Mouse (Mus musculus) lung, postnatal 10 days (tissue): ENCODE measurements at regions not wholly inside any gene's neighbourhood (a gene's known extent, or its start where the extent isn't known, plus 50 kb on each side); places are given as distances from the start of the nearest gene placed in this dataset.

Experiments used
- DNase-seq: peaks from one replicate; pipeline ENCODE4 v3.0.0; 2021

DNA sequence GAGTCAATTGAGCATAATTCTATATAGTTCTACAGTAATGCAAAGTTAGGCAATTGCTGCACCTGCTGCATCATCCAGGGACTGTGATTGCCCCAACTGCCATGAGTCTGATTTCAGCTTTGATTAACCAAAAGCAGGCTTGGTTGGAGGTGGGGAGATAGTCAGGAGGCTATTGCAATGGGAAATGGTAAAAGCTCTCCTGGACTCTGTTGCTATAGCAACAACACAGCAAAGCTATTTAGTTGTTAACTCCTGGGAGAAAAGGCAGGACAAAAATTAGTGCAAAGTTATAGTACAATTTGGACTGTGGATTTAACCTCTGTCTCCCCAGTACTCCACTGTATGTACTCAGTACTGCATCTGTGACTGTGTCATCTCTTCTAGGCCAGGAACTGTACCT lies 51.7 kb upstream of the Rasgrf1 start:
- no peak for DNase-seq

DNA sequence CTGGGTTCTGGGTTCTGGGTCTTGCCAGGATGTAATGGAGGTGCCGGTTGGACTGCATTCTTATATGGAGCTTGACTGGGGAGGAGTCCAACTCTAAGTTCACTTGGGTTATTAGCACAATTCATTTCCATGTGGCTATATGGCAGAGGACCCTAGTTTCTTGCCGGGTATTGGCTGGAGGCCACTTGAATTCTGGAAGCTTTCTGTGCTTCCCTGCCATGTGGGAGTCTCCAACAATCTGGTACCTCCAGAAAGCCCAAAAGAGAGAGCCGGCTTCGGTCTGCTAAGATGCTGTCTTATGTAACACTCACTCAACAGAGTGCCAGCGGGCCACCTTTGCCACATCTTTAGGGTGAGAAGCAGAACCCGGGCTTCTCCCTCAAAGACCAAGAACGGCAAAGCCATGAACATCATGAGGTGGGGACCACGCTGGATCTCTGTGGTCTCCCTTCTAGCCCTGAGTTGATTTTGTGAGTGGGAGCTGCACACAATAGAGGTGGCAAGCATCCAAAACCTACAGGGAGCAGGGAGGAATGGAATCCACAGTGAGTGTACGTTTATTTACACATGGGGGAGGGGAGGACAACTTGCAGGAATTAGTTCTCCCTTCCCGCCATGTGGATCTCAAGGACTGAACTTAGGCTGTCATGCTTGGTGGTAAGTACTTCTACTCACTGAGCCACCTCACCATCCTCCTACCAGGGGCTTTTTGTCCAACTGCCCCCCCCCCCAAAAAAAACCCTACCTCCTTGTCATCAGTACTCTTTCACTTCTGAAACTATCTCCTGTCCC lies 59.0 kb upstream of the Rasgrf1 start:
- DNase-seq = no peak

DNA sequence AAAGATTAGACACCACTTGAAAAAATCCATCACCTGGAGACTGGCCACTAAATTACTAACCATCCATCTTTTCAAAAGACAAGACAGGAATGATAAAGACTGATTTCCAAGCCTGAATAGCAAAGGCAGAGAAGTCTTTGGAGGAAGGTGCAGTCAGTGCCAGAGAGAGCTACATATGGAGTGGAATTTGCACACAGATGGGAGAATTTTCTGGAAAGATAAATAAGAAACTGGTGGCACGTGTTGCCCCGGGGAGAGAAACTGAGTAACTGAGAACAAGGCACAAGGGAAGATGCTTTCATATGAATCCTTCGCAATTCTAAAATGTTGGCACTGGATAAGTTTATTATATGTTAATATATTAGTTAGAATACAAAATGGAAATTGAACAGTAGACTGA lies 59.8 kb upstream of the Rasgrf1 start:
- DNase-seq = no peak

DNA sequence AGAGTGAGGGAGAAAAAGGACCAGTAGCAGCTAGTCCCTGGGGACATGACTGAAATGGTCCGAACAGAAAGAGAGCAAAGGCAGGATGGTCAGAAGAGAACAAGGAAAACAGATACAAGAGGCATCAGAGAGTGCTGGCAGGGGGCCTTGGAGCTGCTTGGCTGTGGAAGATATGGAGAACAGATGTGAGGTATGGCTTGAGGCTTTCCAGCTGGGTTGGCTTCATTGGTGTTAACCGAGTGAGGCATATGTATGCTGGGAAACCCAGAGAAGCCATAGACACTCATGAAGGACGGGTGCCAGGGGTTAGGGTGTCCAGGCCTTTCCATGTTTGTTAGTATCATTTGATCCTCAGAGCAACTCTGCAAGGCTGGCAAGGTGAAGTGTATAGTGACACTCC lies 61.1 kb upstream of the Rasgrf1 start:
- DNase-seq = no peak

DNA sequence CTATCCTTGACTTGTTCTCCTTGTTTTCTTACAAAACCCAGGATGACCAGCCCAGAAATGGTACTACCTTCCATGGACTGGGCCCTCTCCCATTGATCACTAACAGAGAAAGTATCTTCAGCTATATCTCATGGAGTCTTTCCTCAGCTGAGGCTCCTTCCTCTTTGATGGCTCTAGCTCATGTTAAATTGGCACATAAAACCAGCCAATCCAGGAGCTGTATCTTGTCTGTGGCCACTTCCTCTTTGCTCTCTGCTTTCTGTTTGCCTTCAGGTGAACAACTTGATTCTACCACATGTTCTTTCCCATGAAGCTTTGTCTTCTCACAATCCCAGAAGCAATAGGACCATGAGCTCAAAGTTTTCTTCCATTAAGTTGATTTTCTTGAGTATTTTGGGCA lies 62.7 kb upstream of the Rasgrf1 start:
- DNase-seq = no peak

DNA sequence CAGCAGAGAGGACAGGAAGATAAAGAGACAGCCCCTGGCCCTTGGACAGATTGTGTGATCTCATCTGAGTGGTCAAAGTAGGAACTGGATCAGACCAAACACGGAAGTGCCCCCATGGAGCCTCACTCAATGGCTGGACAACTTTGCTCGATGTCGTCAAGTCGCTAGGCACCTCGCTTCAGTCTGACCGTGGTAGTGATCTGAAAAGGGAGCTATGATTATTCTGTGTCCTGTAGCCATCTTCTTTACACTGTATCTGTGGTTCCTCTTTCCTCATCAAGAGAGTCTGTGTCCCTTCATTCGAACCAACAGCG lies 67.0 kb upstream of the Rasgrf1 start:
- DNase-seq = no peak

DNA sequence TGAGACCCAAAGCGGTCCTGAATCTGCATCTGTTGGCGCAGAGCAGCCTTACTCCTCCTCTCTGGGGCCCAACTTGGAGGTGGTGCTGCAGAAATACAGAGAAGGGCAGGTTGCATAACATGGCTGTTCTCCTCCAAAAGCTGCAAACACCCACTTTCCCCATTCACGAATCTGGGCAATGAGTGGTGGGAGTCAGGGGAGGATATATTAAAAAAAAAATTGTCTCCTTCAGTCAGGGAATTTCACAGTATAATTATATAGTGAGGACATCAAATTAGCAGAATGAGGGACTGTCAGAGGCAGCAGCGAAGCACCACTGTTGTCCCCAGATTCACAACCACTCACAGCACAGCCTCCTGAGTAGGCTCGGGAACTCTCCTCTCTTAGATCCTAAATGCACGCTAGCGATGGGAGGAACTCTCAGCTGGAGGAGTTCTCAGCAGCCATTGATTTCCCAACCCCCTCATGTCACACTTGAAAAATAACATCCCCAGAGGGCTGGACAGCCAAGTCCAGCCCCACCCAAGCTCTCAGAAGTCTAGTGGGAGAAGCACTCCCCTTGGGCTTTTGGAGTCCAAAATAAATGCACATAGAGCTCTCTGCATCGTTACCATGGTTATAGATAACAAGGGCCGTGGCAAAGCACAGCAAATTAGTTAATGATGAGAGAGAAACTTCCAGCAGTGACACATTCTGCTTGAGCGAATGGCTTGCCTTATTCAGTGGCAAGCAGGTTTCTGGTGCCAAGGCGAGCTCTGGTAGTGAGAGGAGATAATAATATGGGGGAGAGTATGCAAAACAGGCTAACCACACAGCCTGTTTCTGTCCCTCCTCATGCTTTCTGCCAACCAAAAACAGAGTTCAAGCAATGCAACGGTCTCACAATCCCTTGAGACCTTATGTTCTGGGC lies 67.6 kb upstream of the Rasgrf1 start:
- DNase-seq = peak; percentile 9

DNA sequence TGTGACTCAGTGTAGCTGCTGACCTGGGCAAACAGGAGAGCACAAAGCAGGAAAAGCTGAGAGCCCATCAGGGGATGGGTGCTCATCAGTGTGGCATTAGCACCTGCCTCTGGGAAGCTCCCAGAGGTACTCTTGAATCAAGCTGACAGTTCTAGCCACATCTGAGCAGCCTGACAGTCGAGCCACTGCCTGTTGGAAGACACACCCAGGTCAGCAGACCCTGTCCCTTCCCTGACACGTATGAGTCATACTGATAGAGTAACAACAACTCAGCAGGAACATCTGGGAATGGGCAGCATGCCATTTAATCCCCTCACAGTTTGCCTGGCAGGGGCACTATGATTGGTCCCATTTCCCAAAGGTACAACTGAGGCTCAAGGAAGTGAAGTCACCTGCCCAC lies 68.3 kb upstream of the Rasgrf1 start:
- no peak for DNase-seq

DNA sequence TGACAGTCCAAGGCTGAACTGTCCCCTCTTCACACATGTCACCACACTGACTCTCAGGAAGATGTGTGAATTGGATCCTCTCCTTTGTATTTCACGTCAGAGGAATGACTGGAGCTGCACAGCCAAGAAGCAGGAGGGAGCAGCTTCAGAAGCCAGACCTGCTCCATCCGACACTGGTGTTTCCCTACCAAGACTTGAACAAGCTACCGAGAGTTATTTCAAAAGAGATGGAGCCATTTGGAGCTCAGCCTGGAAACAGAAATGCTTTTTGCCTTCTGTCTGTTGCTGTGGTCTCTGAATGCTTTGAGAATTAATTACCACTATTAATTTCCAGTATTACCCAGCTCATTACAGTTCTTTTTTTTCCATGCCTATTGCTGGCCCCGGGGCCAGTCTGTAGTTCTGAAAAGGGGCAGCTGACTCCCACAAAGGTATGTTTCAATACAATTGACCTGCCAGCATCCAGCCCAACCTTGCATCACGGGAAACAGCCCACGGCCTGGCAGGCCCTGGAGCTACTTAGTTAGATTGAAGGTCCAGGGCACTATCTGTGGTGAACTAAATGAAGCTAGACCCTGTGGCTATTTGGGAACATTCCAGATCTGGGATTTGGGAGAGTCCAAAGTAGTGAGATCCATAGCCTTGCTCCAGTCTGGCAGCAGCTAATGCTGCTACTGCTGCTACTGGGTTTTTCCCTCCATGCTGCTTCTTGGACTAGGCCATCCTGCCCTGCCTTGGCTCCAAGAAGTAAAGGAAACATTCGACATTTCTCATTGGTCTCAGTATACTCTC lies 73.1 kb upstream of the Rasgrf1 start:
- DNase-seq = no peak

DNA sequence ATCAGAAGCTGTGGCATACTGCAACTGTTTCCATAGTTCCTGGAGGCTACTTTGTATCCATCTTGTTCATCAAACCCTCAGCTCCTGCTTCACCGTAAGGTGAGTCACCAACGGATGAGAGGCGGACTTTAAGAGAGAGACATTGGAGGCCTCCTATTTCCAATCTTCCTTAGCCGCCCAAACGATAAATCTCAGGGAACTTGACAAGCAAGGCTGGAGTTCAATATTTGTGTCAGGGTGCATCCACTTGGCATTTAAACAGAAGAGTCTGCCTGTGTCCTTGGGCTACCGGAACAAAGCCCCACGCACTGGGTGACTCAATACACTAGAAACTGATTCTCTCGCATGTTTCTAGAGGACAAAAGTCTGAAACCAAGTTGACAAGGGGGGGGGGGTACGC lies 76.1 kb upstream of the Rasgrf1 start:
- DNase-seq = no peak

DNA sequence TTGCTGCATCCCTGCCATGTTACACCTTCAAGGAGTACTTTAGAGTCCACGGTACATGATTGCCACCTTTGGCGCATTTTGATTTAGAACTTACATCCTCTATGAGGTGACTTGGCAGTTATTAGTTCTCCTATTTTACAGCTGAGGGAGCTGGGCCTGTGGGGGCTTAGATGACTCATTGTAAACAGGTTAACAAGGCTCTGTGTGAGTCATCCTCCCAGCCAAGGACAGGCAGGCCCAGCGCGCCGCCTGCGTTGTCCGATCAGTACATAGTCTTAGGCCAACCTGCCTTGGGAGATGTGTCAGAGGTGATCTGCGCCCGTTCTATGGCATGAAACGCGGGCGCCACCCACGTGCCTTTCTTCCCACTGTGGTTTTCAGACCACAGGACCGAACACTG lies 77.9 kb upstream of the Rasgrf1 start:
- DNase-seq = no peak

DNA sequence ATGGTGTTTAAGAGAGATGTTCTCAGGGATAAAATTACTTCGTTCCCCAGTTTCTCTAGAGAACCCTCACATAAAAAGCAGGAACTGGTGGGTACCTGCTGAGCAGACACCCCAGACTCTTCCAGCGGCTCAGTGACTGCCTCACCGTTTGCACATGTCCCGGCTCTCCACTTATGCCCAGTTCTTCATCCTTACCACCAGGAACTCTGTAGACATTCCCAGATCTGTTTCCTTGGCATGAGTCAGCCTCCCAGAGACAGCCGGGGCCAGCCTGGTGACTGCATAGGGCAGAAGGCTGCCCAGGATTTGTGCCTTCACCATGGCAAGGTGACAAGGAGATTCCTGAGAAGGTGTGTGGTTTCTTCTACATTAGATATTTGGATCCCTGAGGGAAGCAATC lies 81.6 kb upstream of the Rasgrf1 start:
- no peak for DNase-seq

DNA sequence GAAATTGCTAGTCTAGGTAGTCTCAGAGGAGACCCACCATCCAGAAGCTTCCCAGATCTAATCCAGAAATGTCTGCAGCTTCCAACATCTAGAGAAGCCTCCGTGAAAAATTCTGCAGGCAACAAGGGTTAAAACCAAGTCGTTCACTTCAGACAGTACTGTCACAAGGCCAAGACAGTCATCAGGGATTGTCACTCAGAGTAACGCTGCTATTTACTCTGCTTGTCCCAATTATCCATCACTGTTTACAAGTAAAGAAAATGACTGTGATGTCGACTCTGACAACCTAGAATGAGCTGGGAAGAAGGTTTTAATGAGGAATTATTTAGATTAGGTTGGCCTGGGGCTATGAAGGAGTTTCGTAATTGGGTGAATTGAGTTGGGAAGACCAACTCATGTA lies 82.1 kb upstream of the Rasgrf1 start:
- DNase-seq = no peak

DNA sequence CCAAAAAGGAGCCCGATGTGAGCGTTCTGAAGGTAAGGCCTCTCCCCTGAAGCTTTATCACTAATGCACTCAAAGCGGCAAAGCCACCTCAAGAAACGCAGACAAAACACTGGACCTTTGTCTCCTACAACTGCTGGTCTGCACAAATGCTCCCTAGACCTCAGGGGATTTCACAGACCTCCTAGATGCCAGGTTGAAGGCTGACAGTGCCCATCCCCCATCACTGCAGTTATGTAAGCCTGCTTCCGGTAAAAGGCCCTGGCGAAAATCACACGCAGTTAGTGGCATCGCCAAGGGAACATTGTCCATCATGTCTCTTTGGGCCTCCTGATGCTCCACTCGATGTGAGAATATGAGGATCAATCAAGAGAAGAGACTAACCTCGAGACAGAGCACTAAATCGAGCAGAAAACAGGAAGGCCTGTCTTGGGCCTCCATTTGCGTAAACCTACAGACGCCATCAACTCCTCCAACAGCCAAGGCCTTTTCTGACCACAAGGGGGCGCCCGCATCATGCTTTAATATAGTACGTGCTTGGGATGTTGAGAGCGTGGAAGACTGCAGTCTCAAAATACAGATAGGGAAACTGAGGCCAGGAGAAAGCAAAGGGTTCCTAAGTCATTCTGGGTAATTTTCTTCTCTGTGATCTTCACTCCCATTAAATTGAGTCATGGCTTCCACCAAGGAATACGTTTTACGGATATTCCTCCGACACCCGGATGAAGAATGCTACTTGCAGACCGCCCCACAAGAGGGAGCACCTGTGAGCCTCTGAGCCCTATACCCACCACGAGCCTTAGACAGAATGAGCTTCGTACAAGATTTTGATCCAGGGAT lies 82.8 kb upstream of the Rasgrf1 start:
- peak; percentile 88 for DNase-seq

DNA sequence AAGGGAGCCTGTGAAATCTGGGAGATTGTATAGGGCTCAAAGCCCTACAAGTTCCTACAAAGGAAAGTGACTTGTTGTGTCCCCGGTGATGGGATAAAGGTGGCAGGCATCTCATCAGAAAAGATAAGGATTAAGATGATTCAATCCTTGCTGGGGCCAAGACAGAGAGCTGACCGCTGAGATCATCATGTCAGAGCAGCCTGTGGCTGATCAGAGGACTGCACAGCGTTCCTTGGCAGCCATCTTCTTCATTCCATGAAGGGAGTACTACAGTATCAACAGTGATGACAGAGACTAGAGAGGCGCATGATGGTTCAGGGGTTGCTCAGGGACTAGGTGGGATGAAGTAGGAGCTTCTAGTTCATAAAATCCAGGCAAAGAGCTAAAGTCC lies 83.6 kb upstream of the Ankrd34c start:
- no peak for DNase-seq

DNA sequence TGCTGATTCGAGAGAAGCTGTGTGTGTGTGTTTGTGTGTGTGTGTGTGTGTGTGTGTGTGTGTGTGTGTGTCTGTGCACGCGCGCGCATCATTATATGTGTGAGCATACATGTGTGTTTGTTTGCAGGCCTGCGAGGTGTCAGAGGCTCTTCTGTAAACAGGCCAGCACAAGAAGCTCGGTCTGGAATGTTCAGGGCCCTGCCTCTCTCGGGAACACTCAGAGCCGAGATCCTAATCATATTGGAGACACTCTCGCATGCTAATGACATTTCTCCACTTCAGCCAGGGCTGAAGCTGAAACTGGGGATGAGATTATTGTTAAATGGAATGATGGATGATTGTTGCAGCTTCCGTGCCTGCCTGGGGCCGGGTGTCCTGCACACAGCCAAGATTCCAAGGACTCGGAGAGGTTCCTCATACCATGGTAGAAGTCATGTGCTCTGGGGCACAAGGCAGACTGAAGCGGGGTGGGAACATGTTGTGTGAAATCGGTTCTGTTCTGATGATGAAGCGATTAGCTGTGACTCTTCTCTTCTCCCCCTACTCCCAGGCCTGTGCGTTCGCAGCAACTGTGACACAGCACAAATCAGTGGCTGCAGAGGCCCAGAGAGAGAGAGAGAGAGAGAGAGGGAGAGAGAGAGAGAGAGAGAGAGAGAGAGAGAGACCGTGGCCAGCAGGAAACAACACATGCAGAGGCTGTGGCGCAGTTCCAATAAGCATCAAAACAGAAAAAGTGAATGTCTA lies 83.0 kb upstream of the Ankrd34c start:
- peak; percentile 37 for DNase-seq

DNA sequence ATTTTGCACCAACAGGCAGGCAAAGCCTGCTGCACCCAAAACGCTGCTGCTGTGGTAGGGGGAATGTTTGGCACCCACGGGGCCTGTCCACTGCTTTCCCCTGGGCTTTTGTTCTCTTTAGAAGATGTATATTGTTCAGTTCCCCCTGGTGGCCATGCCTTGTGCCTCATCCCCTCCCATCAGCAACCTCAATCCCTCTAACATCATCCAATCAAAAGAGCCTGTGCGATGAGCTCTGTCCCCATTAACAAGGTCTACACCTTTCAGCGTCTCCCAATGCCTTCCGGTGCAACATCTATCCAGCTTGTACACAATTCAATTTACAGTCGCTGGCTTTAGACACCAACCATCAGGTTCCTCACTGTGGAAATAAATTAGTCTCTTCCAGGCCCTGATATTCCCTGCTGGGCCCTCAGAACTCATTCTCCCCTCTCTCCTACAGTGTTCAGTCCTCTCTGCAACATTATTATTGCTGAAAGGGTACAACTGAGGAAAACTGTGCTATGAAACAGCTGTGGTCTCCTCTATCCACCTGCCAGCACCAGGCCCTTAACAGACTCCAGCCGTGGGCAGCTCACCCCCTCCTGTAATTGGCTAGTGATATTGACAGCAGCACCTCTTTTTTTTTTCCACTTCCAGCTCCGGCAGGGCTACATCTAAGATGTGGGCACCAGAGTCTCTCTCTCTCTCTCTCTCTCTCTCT lies 75.5 kb upstream of the Ankrd34c start:
- DNase-seq = no peak

DNA sequence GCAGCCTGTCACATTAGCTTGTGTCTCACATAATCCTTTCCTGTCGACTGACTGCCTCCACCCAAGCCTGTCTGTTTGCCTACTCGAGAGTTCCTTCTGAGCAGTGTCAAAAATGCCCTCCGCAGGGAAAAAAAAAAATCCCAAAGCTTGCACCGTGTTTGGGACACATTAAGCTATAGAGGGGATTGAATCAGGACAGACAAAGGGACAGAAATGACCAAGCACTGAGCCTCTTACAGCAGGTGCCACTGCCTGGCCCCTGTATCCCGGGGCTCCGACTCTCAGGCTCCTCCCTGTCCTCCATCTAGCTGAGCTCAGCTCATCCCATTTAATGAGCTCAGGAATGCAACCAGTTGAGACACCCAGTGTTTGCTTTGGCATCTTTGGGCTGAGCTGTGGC lies 69.1 kb upstream of the Ankrd34c start:
- no peak for DNase-seq

DNA sequence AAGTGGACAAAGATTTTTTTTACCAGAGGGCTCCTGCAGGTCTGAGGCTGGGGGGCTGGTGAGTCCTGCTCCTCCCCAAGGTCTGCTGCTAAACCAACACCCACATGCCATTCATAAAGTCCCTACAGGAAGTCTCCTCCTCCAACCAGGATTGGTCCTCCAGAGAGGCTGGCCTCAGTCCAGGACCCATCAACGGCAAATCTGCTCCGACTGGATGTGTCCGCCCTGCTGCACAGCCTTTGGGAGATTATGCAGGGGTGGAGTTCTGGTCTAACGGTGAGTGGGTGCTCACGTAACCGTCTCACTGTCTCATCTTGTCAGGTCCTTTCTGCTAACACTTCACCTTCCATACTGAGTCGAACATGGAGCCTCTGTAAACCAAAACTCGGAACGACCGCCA lies 64.4 kb upstream of the Ankrd34c start:
- DNase-seq = peak; percentile 44

DNA sequence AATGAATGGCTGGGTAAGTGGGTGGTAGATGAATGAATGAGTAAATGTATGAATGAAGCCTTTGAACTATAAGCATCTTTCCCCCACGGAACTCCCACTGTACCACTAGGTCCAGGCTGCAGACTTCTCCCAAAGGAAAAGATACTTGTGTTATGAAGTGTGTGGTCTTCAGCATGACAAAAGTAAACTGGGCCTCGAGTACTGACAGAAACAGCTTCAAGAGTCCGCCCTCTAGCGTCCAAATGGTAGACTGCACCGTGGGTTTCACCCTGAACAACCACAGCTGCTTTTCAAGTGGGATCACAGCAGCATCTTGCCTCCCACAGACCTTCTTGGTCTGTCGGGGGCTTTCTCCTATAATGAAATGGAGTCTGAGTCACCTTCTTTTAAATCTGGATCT lies 54.7 kb upstream of the Ankrd34c start:
- peak; percentile 67 for DNase-seq

DNA sequence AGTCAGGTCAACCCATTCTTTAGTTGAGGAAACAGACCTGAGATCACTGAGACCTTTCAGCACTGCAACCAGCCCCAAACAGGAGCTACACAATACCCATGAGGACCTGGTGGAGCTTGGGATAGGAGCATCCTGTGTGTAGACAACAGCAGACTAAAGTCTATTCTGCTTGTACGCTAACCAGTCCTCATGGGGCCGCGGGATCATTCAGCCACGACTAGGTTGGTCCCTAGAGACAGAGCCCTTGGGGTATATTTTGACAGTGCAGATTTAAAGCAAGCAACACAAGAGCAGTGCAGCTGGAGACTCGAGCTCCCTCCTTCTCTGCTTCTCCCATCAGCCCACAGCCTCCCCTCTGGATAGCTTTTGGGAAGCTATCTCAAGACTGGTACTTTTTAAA lies 51.7 kb upstream of the Ankrd34c start:
- DNase-seq = no peak
